Mouse (Mus musculus): ENCODE data around the gene Scarb2. TPM values are rescaled to one million over a fixed set of nuclear protein-coding genes. Genes with fewer than 3 reads are reported as not detected.
"Not testable (repeated sequence)": the region's sequence is repeated elsewhere in the genome, so short reads cannot be mapped to it uniquely, and the experiment has no call there.

Gene Scarb2
- total RNA-seq (2015) = 27.0 and 30.0 TPM in 2 replicates
- total RNA-seq (2017) = 40.4 and 44.8 TPM in 2 replicates

DNA sequence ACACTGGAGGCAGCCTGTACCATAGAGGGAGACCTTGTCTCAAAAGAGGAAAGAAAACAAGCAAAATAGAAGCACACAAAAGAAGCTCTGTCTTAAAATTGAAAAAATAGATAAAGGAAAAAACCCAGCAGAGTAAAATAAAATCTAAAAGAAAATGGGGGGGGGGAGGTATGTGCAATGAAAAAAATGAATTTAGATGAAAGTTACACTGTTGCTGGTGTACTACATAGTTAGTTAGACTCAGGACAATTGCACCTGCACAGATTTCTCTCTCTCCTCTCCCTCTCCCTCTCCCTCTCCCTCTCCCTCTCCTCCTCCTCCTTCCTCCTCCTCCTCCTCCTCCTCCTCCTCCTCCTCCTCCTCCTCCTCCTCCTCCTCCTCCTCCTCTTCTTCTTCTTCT is at the start of gene Scarb2:
TSS of gene Scarb2 (minus strand) at position 101 of the 400 bp plus-strand sequence.
- no peak for ATAC-seq (replicated peaks; ENCODE audit: poor library complexity)

DNA sequence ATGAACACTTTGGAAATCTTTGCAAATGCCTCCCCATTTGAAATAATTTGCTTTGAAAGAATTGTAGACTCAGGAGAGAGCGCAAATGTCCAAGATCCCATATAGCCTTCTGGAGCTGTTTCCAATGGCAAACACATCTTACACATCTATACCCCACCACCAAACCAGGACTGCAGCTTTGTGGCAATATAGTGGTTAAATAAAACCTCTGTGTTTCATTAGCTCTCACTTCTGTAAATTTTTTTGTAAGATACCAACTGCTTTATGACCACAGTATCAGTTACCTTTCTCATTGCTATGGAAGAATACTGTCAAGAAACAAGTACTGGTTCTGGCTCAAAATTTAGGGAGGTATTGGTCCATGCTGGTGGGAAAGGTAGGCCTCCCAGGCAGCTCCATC is 49.3 kb upstream of the Scarb2 start:
- peak; percentile 52; the same call in 1 of the 2 replicates for ATAC-seq (replicated peaks; ENCODE audit: poor library complexity)

DNA sequence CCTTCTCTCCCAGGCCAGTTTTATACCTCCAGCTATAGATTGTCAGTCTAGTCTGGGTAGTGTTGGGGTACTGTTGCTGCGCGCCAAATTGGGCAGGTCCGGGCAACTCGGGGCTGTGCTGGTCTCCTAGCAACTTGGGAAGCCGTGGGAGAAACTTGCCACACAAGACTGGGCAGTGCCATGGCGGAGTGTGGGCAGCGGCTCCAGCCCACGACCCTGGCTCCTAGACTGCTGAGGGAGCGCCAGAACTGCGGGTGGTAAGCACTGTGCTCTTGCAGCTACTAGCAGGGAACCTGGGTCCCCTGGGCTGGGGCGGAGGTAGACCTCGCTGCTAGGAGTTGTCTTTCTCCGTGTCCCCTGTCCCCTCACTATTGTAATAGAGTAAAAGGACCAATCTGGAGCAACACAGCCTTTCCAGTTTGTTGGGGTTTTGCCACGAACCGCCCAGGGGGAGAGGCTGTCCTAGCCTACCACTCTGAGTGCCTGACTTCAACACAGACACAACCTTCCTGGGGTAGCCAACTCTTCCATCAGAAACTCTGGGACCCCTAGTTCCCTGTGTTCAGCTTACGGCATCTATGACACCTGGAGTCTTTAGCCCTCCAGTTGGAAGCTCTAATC is 48.4 kb upstream of the Scarb2 start, which contains the start of gene Fam47e:
TSS of gene Fam47e (plus strand) at position 179 of the 621 bp plus-strand sequence.
- peak; percentile 48; the same call in 1 of the 2 replicates for ATAC-seq (replicated peaks; ENCODE audit: poor library complexity)

DNA sequence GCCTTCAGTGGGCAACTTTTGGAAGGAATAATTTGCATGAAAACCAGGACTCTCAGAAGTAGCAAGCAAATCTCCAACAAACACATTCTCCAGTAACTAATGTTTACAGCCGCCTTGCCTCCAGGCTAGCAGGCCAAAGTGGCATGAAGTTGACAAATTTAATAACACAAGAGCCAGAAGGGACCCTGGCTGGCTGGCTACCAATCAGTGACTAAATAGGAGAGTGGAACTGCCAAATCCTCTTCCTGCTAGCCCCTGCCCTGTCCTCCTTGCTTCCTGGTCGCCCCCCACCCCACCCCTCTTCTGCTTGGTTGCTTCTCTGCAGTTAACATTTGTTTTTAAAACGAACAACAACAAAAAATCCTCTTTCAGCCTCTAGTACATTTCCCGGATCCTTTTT is 47.8 kb upstream of the Scarb2 start:
- ATAC-seq (replicated peaks; ENCODE audit: poor library complexity) = no peak

DNA sequence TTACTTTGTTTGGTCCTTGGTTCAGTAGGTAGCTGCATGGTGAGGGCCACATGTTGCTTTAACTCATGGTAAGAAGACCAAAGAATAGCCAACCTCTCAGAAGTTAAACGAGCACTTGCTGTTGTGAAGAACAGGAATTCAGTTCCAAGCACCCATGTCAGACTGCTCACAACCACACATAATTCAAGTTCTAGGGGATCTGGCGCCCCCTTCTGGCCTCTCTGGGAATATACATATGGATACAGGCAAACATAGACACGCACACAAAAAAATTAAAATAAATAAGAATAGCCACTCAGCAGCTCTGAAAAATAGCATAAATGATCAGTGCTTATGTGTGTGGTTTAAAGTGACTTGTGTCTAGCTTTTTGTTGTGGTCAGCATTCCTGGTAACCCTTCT is 47.3 kb upstream of the Scarb2 start:
- 0 out of 2 replicates have a peak, but pooled peaks have one; percentile 42 for ATAC-seq (replicated peaks; ENCODE audit: poor library complexity)

DNA sequence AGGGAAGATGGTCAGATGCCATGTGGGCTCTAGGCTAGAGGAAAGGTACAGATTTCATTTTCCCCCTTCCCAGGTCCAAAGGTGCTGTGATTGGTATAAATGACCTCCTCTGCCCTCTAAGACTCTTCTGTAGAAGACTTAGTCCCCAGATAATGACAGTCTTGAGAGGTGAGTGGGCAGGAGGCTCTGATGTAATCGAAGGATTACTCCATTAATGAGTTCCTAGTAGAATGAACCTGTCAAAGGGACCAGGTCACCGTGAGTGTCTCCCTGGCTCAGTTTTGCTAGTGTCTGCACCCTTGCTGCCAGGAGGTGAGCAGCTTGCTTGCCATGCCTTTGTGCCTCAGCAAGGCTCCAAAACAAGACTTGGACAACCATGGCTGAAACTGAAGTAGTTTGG is 46.0 kb upstream of the Scarb2 start:
- ATAC-seq (replicated peaks; ENCODE audit: poor library complexity) = no peak

DNA sequence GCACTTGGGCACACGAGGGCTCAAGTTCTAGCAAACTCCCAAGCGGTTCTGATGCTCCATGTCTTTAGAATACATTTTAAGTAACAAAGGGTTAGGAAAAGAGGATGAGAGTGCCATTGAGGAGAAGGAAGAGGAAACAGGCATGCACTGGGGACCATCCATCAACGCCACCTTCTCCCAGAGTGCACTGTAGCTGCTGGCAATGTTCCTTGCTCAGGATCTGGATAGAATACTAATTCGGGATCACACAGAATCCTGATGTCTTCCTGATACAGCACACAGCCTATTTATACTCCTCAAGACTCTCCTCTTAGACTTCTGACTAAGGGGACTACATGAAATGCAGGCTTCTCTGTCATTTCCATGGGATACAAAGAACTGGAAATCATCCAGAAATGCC is 33.1 kb upstream of the Scarb2 start:
- no peak for ATAC-seq (replicated peaks; ENCODE audit: poor library complexity)

DNA sequence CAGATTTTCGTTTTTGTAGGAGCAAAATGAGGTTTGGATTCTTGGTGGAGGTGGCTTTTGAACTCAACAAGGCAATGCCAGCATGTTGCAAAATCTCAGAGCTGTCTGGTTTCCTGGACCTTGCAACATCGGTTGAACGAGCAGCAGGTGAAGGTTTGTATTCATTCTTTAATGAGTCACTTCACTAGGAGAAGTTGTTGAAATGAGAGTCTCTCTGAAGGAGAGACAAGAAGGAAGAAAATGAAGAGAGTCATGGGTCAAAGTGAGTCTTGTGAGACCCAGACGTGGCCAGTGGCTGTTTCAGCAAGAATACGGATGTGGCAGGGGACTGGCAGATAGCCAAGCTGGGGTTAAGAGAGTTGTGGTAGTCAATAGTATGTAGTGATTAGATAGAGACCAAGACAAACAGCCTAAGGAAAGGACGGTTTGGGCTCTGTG is 18.2 kb upstream of the Scarb2 start:
- ATAC-seq (replicated peaks; ENCODE audit: poor library complexity) = peak; percentile 85

DNA sequence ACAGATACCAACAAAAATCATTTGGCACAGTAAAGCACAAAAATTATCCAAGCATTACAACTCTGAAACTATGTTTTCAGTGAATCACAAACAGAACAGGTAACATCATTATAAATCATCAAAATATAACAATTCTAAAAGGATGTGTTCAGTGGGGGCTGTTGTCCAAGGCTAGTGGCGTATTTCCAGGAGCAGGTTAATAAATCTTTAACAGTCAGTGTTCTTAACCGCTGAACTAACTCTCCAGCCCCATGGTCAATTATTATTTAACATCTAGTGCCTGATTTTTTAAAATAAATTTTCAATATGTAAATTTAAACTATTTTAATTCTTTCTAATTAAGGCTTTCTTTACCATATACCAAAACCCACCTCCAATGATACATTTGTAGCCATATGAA is 14.5 kb upstream of the Scarb2 start:
- ATAC-seq (replicated peaks; ENCODE audit: poor library complexity) = not testable (repeated sequence)

DNA sequence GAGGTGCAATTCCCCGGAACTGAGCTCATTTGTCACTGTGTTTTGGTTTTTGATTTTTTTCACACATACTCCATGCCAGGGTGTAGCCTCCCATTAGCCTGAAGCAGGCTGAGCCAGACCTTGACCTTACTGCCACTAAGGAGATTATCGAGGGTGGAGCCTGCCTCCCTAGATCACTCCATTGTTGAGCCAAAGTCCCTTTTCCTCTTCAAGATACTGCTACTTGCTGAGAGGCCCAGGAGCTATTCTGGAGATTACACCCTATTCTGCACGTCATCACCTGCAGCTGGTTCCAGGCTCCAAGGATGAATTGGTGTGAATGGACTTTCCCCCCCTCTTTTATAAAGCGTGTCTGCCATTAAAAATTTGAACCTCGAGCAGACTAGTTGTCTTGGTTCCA is 5.4 kb upstream of the Scarb2 start:
- ATAC-seq (replicated peaks; ENCODE audit: poor library complexity) = no peak

DNA sequence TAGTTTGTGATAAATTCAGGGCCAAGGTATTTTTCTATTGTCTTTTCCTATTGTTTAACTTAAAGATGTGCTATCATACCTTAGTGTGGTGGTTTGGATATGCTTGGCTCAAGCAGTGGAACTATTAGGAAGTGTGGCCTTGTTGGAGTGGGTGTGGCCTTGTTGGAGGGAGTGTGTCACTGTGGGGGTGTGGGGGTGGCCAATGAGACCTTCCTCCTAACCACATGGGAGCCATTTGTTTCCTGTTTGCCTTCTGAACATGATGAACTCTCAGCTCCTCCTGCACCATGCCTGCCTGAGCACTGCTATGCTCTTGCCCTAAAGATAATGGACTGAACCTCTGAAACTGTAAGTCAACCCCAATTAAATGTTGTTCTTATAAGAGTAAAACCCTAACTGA is 4.6 kb upstream of the Scarb2 start:
- ATAC-seq (replicated peaks; ENCODE audit: poor library complexity) = peak; percentile 47

DNA sequence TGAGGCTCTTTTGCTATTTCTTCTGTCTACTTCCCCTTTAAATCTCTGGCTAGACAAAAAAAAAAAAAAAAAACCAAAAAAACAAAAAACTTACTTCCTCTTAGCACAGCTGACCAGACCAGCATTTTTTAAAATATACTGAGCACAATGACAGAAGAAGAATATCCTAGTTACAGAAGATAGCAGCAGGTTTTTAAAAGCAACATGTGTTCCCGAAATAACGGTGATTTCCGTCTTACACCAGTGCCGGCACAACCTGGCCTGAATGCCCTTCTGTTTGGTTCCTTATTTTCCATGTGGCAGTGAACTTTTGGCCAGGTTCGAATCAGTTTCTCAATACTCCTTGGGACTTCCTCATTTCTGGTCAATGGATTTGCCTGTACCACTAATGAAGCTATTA is 2.2 kb upstream of the Scarb2 start:
- peak; percentile 47 for ATAC-seq (replicated peaks; ENCODE audit: poor library complexity)

DNA sequence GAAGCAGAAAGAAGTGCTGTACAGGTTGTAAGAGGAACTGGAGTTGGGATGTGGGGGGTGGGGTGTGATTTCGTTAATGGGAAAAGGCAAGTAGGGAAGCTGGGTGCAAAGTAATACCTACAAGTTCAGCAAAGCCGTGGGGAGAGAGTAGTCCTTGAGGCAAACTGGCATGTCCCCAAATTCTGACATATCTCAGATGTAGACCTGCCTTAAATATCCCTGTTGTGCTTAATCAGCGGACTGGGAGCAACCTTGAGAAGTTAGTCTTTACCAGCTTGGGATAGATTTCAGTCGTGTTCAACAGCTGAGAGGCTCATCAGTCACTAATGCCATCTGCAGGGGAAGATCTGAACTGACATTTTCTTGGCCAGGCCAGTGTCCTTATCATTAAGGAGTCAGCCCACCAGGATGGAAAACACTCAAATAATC is 318 bp downstream of the Scarb2 start:
- ATAC-seq (replicated peaks; ENCODE audit: poor library complexity) = peak; percentile 38

DNA sequence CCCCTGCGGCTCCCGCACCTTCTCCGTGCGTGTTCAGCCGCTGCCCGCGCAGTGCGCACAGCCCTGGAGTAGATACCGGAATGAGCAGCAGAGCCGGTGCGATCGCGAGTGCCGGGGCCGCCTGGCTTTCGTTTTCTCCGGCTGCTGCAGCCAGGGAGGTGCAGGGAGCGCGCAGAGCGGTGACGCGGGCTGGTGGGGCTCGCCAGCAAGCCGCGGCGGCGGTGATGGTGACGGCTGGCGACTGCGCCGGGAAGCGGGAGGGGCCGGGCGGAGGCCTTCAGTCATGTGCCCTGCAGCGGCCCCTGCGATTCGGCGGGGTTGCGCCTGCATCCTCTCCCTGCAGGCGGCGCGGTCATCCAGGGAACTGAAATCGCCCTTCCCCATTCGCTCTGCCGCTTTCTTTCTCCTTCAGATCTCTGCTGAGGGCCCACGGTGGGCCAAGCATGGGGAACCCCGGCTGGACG is 1.2 kb downstream of the Scarb2 start:
- ATAC-seq (replicated peaks; ENCODE audit: poor library complexity) = peak; percentile 76

DNA sequence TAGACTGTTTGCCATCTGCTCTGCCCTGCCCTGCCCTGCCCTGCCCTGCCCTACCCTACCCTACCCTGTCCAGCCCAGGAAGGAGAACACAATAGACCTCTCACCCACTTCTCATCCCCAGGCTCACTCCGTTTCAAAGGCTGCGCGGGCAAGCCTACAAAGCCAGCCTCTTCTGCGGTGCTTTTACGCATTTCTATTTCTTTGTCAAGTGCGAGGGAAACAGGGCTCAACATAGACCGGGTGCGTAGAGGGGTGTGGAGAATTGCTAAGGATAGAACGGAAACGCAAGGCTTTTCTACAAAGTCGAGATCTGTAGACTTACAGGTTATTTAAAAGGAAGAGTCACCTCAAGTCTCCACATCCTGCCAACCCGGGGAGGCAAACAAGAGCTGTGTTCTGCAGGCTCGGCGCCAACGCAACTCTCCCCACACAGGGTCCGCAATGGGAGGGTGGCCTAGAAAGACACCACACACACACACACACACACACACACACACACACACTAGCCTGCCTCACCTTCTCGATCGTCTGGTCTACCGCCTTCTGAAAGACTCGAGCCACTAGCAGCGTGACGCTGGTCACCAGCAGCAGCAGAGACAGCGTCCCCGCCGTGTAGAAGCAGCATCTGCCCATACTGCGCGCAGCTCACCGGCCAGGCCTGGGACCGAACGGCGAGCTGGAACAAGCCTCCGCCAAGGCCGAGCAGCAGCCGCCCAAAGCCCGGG is 1.8 kb downstream of the Scarb2 start:
- peak; percentile 3 for ATAC-seq (replicated peaks; ENCODE audit: poor library complexity)

DNA sequence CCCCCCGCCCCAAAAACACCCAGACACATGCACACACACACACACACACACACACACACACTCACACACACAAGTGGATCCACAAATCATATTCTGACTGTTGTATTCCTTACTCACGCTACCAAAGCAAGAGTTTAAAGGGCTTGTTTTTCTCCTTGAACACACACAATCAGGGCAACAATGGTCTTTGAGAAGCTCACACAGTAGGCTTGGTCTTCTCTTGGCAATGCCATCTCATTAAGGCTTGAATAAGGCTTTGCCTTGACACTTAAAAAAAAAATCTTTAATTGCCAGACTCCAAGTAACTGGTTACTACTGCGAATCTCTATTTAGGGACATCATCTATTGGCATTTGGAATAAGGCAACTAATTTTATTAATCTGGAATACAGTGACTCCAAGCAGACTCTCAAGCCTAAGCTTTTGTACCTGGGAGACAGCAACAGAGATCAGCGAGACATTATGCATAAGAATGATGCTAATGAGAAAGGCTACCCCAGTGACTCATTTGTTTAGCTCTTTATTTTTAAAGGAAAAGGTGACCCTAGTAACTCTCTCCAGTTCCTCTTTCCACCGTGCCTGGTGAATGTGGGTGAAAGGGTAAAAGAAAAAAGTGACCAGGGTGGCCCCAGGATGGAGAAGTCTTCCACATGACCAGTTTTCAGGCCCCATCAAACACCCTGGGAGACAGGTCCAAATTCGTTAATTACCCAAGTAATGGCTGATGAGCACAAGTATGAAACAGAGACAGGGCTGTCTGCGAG is 2.6 kb downstream of the Scarb2 start:
- peak; percentile 9; the same call in 1 of the 2 replicates for ATAC-seq (replicated peaks; ENCODE audit: poor library complexity)

DNA sequence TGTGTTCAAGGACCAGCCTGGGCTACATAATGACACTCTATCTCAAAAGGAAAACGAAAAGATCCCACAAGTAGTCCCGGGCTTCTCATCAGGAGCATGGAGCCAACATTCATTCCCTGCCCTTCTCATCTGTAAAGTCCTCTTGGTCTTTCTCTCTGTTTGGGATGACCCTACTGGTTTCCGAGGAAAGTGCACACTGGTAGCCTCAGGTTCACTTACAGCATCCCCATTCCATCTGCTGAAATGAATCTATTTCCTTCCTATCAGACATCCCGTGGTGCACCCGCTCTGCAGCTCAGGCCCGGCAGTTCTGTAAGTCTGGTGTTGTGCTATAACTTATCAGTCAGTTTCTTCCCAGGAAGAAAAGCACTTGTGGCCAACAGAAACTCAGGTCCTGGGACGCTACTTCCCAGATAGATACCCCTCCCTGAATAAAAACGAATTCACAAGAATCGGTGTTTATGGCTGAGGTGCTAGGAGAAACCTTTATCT is 3.2 kb downstream of the Scarb2 start:
- ATAC-seq (replicated peaks; ENCODE audit: poor library complexity) = no peak

DNA sequence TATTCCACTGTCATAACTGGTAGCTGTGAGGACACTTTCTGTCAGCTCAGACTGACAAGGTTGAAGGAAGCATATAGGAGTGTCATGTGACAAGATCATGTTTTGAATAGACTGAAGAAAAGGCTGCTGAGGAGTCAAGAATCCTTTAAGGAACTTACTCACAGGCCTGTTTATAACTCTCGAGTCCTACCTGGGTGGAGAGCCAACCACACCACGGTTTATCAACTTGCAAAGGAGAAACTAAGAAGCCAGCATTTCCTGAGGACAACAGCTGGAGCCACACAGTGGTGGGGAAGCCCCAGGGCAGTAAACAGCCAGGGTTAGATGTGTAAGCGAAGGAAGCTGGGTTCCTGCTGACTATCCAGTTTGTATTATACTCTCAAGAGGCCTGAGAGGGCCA is 7.3 kb downstream of the Scarb2 start:
- peak; percentile 18; the same call in 1 of the 2 replicates for ATAC-seq (replicated peaks; ENCODE audit: poor library complexity)

DNA sequence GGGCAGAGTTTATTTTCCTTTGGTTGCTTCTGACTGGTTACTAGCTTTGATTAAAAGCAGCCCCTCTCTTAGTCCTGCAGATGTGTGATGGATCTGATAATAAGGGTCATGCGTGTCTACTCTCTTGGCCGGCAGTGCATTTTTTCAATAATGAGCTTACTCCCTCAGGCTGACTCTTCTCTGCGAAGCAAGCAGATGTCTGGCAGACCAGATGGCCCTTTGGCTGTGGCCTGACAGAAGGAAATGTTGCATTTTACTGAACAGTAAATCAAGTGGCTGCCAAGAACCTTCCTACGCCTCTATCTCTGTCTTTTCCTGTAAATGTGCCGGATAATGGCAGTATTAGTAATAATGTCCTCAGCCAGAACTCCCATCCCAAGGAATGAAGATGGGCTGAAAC is 8.0 kb downstream of the Scarb2 start:
- 0 out of 2 replicates have a peak, but pooled peaks have one; percentile 6 for ATAC-seq (replicated peaks; ENCODE audit: poor library complexity)

DNA sequence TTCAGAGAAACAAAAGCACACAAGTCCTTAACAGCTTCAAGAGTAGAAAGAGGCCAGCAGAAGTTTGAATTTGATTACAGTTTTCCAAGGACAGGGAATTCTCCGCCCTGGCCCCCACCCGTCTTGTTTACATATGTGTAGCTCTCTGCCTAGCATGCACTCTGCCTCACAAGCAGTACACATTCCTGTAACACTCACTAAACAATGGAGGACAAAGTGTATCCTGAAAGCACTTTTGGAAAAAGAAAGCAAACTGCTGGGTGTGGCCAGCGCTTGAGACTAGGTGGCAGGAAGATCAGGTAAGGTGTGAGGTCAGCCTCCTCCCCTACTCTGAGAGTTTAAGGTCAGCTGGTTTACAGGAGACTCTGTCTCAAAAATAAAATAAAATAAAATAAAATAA is 8.4 kb downstream of the Scarb2 start:
- ATAC-seq (replicated peaks; ENCODE audit: poor library complexity) = no peak

DNA sequence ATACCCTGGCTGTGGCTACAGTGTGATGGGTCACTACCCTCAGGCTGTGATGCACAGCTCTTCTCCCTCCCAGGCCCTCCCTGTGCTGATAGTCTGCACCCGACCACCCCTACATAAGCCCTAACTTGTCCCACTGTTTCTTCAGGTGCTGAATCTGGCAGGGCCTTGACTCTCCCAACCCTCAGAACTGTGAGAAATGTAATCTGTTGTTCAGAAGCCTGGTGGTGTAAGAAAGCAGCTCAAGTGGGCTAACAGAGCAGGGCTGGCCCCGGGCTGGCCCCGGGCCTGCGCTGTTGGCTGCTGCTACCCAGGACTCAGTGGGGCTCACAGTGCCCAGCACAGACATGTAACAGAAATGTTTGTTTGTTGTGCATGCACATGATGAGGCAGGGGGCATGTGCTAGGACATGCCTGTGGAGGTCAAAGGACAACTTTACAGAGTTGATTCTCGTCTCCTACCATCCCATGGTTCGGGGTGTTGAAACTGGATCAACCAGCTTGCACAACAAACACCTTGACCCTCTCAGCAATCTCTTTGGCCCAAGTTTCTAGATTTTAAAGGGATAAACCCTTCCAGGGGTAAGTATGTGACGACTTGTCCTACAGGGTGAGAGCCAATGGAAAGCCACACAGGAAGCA is 10.7 kb downstream of the Scarb2 start:
- no peak for ATAC-seq (replicated peaks; ENCODE audit: poor library complexity)

All from megakaryocyte progenitor cell, adult 5-6 weeks (primary cell).